Mouse (Mus musculus) cerebellum, adult (tissue): ENCODE measurements around the gene Nxn.

Source experiments
- ATAC-seq: cut with Nextera tagmentation; 2 replicates; pipeline ENCODE4 v1.9.2; 2017; ENCODE audit warnings: mild to moderate bottlenecking, moderate library complexity, mixed read lengths; ENCODE audit not compliant: insufficient number of reproducible peaks, low FRiP score, low TSS enrichment

Gene Nxn

DNA sequence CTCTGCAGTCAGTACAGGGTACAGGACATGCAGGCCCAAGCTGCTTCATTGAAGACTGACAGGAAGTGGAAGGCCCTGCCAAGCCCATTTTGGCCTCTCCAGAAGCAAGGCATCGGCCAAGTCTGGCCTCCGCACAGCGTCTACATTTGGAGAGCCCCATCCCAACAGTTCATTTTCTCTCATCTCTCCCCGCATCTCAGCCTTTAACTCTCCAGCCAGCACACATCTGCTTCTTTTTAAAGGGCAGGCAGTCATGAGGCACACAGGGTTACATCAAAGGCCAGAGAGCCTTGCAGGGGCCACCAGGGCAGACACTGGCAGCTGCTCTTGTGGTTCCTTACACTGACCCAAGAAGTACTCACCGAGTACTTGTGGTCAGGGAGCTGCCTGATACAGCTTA, 89.1 kb downstream of the Nxn start:
- peak; percentile 26; the same call in 1 of the 2 replicates for ATAC-seq

DNA sequence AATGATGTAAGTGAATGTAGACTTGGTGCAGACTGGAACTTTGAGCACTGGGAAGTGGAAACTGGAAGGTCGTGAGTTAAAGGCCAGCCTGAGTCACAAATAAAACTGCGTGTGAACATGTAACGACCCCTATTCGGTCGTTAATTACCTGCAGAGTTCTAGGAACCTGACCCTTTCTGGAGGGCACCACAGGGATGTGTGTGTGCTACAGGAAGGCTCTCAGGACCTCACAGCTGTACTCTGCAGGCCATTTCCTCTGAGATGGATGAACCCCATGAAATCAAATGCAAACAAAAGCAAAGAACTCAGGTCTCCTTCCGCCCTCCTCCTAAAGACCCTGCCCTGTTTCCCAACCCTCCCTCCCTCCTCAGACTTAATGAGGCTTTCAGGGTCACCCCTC, 89.9 kb downstream of the Nxn start:
- ATAC-seq: no peak

DNA sequence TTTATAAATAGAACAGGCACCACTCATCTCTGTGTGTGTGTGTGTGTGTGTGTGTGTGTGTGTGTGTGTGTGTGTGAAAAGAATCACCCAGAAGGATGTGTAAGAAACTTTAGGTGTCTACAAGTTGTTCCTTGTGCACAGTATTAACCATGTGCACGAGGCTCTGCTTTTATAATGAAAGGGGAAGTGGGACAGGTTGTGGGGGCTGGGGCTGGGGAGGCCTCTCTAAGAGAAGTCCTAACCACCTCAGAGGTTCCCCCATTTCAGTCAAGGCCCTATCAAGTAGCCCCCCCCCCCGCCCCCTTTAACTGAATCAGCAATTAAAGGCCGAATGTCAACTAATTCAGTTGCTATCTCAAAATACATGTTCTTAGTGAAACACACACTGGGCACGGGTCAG, 92.2 kb downstream of the Nxn start:
- no peak for ATAC-seq

DNA sequence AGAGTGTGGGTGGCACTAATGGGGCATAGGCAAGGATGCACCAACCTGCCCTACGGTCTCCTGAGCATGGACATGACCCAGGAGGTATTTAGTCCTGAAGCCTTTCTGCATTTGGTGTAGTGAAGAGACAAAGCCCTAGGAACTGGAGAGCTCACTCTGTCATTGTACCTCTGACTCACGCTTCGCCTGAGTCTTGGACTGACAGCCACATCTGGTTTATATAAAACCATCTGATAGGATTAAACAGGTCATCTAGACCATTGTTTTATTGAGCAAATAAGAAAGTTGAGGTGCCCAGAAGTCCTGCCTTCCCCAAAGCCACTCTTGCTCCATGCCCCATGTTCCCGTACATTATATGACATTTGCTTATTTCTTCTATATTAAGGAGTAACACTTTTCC, 93.4 kb downstream of the Nxn start:
- ATAC-seq: no peak

DNA sequence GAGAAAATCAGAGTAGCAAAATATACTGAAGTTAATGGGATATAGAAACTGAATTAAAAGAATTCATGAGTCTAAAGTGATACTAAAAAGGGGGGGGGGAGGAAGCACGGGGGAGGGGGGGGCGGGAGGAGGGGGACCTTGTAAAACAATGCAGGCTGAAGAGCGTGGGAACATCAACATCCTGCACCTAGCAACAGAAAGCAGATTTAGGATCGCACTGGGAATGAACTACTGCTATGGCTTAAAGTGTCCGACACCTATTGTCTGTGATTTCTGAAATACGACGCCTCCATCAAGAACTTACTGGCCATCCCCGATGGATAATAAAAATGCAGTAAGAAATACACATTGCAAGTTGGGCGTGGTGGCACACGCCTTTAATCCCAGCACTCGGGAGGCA, 95.6 kb downstream of the Nxn start:
- ATAC-seq: no peak

DNA sequence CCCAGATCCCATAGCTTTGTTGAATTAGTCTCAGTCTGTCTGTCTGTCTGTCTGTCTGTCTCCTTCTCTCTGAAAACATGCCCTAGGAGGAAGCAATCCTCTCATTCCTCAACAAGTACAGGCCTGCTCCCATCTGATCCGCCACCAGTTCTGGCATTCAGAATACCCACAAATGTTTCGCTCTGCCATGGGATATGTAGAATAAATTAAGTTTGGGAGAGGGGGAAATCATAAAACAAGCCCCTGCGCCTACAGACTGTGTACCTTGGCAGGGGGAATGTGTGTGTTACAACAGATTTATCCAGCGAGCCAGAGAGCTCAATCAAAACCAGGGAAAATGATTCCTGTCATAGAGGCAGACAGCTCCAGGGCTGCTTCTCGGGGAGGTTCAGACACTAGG, 98.1 kb downstream of the Nxn start:
- no peak for ATAC-seq

DNA sequence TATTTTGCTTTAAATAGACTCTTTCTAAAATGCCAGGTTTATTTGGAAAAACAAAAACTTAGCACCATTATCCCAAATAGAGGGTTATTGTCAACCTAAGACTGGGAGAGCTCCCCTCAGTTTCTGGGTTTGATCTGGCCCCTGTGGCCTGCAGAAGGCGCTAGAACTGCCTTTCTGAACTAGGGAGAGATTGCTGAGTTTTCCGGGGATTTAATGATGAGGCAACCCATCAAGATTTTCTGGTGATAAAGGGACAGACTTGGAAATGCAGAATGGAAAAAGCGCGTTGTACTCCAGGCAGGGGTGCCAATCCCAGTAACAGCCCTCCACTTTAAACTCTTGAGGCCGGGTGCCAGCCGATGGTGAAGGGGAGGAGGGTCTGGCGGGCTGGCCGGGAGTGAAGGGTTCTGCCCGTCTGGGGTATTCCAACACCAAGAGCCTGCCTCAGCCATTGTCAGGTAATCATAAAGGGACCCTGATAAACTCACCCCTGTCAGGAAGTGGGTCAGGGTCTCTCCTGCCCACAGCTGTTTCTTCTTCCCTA, 100.4 kb downstream of the Nxn start:
- ATAC-seq: no peak

DNA sequence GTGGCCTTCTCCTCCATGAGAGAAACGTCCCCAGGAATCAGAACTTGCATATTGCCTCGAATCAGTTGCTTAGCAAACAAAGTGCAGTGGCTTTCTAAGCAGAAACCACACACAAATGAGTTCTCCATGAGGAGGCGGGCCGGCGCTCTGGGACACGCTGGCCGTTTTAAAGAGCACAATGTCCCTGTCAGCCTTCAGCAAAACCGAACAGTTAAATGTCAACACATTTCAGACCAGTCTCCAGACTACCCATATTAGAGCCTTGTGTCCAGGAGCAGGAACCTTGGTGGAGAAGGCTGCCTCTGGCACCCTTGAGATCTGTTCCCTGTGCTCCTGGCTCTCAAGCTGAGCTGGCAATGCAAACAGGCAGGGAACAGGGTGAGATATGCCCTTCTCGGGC, 101.7 kb downstream of the Nxn start:
- no peak for ATAC-seq

DNA sequence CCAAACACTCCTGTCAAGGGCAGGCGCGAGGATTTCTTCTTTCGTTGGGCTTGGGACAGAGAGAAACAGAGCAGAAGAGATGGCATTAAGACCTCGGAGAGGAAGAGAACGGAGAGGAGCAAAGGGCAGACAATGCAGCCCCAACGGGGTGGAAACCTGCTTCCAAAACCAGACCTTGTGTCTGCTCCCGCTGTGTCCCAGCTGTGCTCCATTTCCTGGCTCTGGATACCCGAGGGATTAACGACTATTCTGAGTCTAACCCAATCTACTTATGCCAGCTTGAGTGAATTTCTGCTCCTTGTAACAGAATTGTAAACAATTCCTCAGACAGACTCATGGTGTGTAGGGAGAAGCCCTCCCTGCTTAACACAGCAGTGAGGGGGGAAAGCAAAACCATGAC, 104.1 kb downstream of the Nxn start:
- ATAC-seq: no peak

DNA sequence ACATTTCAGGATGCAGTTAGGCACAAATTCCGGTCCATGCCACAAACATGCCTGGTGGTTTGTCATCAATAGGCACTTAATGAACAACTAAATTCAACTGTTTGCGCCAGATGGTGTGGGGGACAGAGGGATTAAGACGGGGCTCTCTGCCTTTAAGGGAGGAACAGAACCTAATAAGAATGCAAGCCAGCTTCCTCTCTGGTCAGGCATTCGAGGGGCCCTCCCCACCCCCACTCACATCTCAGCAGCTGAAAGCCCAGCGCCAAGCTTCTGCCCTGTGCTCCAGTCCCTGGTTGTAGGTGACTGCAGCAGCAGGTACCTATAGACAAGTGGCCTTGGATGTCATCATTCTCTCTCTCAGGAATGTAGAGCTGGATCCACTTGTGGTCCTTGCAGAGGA, 104.9 kb downstream of the Nxn start:
- ATAC-seq: no peak

DNA sequence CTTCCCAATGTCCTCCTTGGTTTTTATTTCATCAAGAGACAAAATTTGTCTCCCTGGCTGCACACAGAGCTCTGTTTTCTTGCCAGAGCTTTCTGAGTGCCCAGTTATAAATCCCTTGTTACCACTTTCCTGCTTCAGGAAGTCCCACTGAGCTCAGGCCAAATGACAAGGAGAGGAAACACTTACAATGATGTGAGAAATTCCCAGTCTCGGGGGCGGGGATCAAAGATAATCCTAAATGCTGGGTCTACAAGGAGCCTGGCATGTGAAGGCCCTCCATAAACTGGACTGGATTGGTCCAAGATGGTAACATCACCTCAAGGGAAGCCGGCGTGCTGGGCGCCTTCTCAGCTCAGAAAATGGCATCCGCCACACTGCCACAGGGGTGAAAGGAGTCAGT, 106.1 kb downstream of the Nxn start:
- ATAC-seq: no peak

DNA sequence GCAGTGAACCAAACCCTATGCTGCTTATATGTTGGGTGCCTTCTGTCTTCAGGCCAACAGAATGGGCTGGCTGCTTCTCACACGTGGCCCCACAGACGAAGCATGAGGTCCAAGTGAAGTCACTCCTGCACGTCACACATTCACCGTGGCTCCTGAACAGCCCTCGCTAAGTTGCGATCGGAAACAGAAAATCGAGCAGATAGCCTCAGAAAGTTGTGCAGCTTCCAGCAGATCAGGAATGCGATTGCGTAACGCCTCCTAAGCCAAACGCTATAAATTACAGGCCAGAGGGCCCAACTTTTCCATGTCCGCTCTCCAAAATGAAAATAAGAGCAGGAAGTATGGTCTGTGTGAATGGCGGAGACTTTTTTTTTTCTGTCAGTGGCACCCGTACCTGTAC, 106.5 kb downstream of the Nxn start:
- no peak for ATAC-seq

DNA sequence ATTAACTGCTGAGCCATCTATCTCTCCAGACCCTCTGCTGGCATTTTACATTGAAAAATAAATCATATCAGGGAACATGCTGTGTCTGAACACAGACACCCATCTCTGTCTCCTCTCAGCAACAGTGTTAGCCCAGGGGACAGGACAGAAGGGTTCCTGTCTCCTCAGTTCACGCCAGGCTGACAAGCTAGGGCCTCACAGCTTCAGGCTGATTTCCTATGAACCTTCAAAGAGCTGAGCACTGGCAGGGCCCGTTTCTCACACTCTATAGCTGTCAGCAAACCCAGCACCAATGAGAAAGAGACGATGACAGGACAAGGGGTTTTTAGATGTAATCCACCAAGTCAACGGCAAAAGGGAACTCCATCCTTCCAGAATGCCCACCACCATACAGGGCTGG, 107.0 kb downstream of the Nxn start:
- no peak for ATAC-seq

DNA sequence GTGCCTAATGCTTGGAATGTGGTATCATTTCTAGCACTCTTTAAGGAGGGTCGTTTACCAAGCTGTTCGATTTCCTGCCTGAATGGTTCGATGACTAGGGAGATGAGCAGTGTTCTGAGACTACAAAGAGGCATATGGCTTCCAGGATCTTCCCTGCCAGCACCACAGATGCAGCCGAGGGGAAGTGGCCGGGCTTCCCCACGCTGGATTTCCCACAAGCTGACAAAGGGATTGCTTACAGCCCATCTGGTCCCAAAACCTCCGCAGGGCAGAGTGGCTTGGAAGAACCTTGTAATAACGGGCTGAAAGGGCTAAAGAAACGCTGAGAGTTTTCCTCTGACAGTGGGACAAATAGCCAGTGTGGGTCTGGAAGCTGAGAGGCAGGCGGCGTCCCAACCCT, 108.6 kb downstream of the Nxn start:
- peak; percentile 77; the same call in 1 of the 2 replicates for ATAC-seq

DNA sequence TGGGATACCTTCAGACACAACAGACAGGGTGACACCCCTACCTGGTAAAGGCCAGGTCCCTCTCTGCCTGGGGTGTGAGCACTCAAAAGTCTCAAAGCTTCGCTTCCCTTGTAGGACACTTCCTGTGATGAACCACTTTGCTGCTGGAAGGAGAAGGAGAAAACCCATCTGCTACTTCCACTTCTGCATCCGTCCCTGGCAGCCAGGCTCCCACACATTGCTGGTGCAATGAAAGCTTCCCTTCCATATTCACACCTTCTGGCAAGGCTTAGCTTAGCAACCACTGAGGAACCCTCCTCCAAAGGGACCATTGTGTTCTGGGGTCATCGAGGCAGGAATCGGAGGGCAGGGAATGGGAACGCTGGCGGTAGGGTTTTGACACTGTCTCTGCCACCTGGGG, 110.3 kb downstream of the Nxn start:
- ATAC-seq: no peak

DNA sequence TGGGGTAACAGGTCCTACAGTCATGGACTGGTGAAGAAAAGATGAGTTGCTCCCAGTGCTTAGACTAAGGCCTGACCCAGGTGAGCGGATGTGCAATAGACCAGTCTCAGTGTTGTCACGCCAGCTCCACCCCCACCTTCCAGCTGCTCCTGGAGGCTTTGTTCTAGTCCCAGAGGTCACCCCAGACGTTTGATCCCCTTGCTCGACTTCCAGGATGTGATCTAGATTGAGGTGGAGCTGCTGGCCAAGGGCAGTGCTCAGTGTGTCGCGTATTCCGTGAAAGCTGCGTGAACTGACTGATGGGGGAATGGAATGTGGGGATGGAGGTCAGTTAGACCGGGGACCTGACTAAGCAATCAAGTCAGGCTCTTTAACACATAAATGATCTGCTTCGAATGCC, 111.6 kb downstream of the Nxn start:
- no peak for ATAC-seq

DNA sequence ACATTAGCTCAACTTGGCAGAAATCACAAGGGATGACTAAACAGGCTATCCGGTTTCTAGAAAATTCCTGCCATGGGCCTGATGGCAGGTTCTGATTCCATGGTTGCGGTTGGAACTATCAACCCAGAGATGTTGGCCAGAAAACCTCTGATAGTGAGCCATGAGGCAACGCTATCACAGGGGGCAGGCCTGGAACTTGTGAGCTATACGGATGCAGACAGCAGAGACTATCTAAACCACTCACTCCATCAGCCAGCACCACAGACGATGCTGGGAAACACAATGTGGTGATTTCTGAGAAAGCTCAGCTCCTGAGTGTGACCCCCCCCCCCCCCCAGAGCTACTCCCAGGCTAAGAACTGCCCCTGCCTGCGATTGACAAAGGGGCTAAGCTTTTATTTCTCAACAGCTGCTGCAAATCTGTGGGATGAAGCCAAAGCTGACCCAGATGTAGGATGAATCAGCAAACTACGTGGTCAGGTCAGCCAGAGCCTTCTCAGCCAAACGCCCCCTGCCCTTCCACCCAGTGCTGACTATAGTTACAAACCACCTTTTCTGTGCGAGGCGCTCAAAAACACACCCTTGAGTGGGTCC, 112.3 kb downstream of the Nxn start:
- no peak for ATAC-seq

DNA sequence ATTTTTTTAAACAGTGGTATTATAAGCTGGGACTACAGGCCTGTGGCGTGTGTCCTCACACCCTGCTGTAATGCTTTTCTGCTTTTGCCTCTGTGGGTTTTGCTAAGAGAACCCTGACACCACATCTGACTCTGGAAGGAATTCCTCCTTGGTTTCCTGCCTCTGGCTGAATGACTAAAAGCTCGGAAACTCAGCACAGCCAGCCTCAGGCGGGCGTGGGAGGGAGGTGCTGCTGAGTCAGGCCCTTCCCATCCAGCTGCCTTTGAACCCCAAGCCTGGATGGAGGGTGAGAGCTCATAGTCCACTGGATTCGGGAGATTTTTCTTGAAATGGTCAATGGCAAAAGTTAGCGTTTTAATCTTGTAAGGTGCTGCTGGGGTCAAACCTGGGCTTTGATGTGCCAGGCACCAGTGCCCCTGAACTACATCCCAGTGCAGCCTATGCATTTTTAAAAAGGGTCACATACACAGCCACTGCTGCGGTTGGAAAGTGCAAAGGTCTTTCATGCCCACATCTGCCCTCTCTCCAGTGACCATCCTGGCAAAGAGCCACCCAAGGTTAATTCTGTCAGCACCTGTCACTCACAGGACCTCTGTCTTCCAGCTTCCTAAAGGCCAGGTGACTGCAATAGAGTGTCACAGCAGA, 113.4 kb downstream of the Nxn start:
- ATAC-seq: no peak

DNA sequence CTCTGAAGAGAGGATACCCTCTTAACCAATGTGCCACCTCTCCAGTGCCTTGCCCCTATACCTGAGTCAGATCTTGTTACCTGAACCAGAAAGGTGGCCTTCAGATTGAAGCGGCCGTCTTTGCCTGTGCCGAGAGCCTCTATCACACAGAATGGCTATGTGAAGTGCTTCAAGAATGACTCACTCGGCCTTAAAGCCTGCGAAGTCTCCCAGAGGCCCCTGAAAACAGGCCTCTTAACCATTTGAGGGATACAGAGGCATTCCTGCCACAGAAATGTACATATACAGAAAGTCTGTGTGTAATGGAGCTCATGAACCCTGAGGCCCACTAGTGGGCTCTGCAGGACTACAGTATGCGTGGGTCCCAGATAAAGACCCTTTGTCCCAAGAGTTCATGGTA, 115.1 kb downstream of the Nxn start:
- no peak for ATAC-seq

DNA sequence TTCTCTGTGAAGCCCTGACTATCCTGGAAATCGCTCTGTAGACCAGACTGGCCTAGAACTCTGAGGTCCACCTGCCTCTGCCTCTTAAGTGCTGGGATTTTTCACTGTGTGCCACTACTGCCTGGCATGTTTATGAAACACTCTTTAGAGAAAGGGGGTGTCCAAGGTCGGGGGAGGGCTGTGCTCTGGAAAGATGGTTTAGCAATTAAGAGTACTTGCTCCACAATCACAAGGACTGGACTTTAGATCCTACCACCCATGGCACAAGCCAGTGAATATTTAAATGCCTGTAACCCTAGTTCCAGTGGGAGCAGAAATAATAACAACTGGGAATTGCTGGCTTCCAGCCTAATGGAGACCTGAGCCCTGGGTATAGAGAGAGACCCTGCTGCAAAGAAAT, 119.0 kb downstream of the Nxn start:
- no peak for ATAC-seq

DNA sequence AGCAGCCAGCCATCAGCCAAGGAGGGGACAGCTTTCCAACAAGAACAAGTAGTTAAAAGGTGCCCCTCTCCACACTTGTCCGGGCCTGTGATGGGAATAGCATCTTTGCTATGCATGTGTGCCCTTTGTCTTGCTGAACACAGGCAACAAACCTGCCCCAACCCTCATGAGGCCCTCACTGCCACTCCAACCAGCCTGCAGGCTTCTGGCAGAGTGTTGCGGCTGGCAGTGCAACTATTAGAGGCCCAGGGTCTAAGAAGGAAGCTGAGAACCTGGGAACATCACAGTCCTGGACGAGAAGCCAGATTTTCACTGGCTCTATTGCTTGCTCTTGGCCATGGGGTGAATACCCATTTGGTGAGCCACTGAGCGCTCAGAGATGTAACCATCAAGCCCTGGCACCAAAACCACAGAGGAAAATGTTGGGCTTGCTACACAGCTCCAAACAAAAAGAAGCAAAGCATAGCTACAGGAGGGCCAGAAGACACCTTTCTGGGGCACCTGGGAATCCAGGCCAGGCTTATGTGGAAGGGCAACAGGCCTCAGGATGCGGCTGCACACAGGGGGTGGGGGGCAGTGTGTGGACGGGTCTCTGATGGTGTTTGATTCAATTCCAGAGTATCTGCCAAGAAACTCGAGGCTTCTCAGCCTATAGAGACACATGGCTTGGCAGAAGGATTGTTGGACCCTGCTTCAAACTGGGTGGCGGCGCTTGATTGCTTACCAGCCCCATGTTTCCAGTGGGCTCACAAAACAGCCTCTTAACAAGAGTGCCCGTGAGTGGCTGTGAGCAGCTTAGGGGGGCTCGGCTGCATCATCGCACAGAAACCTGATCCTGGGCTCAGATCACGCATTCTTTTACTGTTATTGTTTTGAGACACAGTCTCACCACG, 119.7 kb downstream of the Nxn start:
- ATAC-seq: peak; percentile 45; the same call in 1 of the 2 replicates
